Mouse (Mus musculus) spleen, embryonic (tissue): Measurements from ENCODE around the gene Clec4a3.

Source experiments
- CTCF ChIA-PET: fragments of 350-600 bp; sonication (Branson Sonifier 250); formaldehyde crosslinking; loops from one replicate; lab custom pipeline; 2022; lab: Charles Lee

Gene Clec4a3

DNA sequence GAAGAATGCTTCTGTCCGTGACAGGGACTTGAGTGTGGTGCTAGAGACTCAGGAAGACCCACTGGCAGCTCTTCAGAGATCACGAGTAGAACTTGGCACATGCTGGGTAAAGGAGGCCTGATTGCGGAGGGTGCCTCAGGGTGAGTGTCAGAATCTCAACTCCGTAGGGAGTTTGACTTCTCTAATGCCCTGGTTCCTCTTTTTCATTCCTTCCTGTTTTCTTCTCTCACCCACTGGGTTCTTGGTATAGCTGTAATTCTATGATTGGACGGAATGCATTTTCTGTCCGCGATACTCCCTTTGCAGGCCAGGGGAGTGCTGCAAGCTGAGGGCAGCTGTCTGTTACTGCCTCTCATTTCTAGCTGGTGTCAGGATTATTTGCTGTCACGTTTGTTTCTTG is at the start of gene Clec4a3:
Gene Clec4a3, plus strand, starts transcription at position 115 of the 400 bp plus-strand sequence.
- CTCF ChIA-PET, result no interaction called here

- CTCF ChIA-PET, result no interaction called here
Observed at GRCm38 (mm10) chr6:122919922-122920321, 32.4 kb upstream of the Clec4a3 start.

GRCm38 (mm10) chr6:122921451-122921850 is 30.9 kb upstream of the Clec4a3 start, which contains the start of gene Clec4a1:
Gene Clec4a1, plus strand, starts transcription at chr6:122921848.
- CTCF ChIA-PET, result interaction anchor here (0.5 to 0.6 kb wide), 2 partner anchors 29 to 394 kb away, joined by 4 to 5 read pairs; no protein-coding TSS in a partner anchor

DNA sequence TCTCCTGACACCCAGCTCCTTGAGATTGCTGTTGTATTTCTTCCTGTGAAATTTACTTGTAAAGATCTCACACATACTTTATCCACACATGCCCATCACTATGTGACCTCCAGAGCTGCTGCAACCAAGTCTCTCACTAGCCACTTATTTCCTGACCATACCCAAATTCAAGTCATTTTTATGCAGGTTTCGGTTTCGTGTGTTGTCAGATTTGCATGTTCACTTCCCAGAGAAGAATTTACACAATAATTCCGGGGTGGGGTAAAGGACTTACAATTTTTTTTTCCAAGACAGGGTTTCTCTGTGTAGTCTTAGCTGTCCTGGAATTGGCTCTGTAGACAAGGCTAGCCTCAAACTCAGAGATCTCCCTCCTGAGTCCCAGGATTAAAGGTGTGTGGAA is 17.5 kb upstream of the Clec4a3 start:
- CTCF ChIA-PET, result no interaction called here

DNA sequence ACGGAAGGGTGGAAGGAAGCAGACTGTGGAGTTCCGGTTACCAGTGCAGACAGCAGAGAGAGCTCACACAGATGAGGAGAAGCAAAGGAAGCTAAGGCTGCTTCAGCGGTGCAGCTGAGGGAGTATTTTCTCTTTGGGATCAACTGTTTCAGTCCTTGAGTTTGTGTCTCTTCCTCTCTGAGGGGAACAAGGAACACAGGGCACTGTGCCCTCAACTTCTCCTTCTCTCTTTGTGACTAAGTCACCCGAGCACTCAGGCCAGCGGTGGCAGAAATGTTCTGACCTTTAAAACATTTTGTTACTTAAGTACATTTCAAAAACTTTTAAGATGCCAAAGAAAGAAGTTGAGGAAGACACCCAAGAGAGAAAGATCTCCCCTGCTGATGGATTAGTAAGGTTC is 12.7 kb upstream of the Clec4a3 start:
- CTCF ChIA-PET, result no interaction called here

DNA sequence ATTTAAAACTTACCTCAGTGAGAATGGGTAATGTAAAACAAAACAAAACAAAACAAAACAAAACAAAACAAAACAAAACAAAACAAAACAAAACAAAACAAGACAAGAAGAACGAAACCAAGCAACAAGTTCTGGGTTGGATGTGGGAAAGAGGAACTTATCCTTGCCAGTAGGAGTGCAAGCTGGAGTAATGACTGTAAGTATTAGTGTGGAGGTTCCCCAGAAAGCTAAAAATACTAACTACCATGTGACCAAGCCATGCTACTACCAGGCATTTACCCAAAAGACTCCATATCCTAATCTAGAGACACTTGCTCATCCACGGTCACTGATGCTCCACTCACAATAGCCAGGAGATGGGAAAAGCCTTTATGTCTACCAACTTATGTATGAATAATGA is 5.6 kb upstream of the Clec4a3 start:
- CTCF ChIA-PET, result no interaction called here

- CTCF ChIA-PET, result no interaction called here
Observed at GRCm38 (mm10) chr6:122964562-122964961, 12.2 kb downstream of the Clec4a3 start.

- CTCF ChIA-PET, result no interaction called here
Observed at GRCm38 (mm10) chr6:122969048-122969447, 16.7 kb downstream of the Clec4a3 start.

DNA sequence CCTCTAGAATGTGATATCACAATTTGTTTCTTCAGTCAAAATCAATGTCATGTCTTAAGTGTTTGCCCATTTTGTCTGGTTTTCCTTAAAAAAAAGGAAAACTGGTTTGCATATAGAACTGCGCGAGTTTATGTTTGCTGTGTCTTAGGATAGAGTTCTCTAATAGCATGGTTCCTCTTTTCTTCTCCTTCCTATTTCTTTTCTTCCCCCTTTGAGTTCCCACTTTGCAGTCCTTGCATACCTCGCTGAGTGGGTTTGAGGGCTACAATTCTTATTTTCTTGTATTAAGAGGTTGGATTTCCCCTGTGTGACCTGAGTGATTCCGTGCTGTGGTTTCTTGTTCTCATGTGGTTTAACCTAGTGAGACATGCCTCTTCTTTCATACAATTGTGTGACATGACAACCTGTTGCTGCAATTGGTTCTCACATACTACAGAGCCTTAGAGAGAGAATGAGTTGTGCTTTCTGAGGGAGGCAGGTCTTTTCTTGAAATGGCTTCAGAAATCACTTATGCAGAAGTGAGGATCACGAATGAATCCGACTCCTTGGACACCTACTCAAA is 37.6 kb downstream of the Clec4a3 start, which contains the start of gene Clec4a4:
Gene Clec4a4, plus strand, starts transcription at position 492 of the 562 bp plus-strand sequence.
- CTCF ChIA-PET, result no interaction called here

DNA sequence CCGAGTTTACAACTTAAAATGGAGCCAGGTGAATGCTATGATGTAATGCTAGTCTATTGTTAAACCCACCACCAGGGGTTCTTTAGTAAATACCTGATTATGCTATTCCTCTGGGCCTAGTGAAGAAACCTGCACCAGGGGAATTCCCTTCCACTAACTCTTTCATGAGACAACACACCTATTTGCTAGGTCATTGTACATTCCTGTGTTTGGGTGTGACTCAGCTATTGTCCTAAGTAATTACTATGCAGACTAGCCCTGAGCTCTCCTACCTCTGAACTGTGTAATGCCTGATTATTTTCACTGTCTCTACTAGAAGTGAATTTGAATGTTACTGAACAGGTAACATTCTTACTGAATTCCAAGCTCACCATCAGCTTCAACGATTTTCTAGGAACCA is 52.4 kb downstream of the Clec4a3 start:
- CTCF ChIA-PET, result interaction anchor here (0.9 kb wide), 1 partner anchor 113 kb away, joined by 14 read pairs; no protein-coding TSS in a partner anchor

DNA sequence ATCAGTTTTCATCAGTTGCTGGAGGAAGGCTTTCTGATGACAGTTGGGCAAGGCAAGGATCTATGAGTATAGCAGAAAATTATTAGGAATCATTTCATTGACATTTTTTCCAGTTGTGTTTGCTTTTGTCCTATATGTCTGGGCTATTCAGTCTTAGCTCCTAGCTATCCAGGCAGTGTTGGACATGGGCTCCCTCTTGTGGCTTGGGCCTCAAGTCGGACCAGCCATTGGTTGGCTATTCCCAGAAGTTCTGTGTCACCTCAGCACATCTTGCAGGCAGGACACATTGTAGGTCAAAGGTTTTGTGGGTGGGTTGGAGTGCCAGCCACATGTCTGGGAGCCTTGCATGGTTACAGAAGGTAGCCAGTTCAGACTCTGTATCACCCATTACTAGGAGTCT is 53.3 kb downstream of the Clec4a3 start:
- CTCF ChIA-PET, result interaction anchor here (0.9 kb wide), 1 partner anchor 114 kb away, joined by 14 read pairs; no protein-coding TSS in a partner anchor
